Mouse (Mus musculus) megakaryocyte, embryonic 14.5 days (primary cell): ENCODE results near the gene Irx3.

ENCODE experiments used
- FLI1 ChIP-seq: IDR thresholded peaks from 2 replicates; pipeline ENCODE4 v1.6.1; 2012; ENCODE audit warnings: low read length, inconsistent platforms, mixed read lengths
- GATA1 ChIP-seq: IDR thresholded peaks from 3 replicates; pipeline ENCODE4 v1.6.1; 2012; ENCODE audit warnings: mixed read lengths, low read length, inconsistent platforms, borderline replicate concordance

DNA sequence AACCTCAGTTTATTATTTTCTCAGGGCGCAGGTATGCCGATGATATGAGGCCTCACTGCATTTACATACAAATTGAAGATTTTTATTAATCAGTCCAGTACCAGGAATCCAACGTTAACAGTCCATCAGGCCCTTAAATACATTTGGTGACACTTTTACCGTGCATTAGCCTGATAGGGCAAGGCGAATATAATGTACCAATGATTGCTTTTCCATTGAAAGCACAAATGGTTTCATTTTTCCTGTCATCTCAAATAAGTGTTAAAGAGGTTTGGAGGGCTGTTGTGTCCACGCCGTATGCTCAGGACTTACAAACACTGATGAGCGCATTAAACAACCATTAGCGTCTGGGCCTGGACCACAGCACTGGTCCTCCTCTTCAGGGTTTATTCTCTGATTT is 25.3 kb upstream of the Irx3 start:
- TF ChIP-seq GATA1, result no peak
- TF ChIP-seq FLI1, result no peak
